Mouse (Mus musculus): ENCODE data around the gene Ush1g. TPM values are rescaled to one million over a fixed set of nuclear protein-coding genes. Genes with fewer than 3 reads are reported as not detected.
A peak's percentile ranks its signal among the peaks of the same experiment; 100 is the strongest.

The Ush1g gene
- total and polyA plus RNA-seq, 2 experiments from 2014 or later: 0.32 TPM; not detected in 1

- Histone ChIP-seq H3K36me3 (ENCODE audit: insufficient read depth, low read length) (no peaks in the 10 kb centered on the region), H3K27me3 (ENCODE audit: insufficient read depth, low read length) (no peaks in the 10 kb centered on the region), H3K4me1 (ENCODE audit: insufficient read depth, low read length) (peaks cover 8% of the 10 kb centered on the region; the same call in 1 of the 2 replicates), H3K4me3 (ENCODE audit: low read depth, low read length) (peak overlapping the region; percentile 82), H3K27ac (ENCODE audit: low read depth, low read length) (peak overlapping the region; percentile 88), H3K9me3 (ENCODE audit: low read length) (no peaks in the 10 kb centered on the region), H3K9ac (replicated peaks; ENCODE audit: low read length, poor library complexity, severe bottlenecking) (peak overlapping the region; percentile 87), H3K4me2 (ENCODE audit: low read depth, low read length, poor library complexity, severe bottlenecking) (peak overlapping the region; percentile 93)
- no peak for TF ChIP-seq CTCF (IDR thresholded peaks at IDR 0.05)
- ATAC-seq (ENCODE audit: low FRiP score): peak; percentile 5; the same call in 1 of the 2 replicates
- no peak for DNase-seq (ENCODE audit: low spot score)
- 38% methylated on average over 7 of the region's 7 CpGs for WGBS
Measured at GRCm38 (mm10) chr11:115366039-115366705, 44.3 kb upstream of the Ush1g start.

DNA sequence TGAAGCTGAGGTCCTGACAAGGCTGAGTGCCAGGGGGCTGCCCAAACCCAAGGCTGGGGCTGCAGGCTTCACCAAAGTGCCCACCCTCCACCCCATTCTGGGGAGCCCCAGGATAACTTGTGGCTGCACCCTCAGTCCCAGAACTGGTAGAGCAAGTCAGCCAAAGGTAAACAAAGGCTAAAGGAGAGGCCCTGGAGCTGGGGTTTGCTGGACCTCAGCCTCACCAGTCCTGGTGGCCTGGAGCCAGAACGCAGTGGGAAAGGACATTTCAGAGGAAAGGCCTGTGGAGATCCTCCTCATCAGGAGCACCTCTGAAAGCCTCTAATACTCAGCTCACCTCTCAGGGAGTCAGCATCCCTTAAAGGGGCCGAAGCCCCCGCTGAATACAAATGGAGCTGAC is 42.3 kb upstream of the Ush1g start:
- no peaks in the 10 kb centered on the region for H3K9me3 ChIP-seq (ENCODE audit: low read length)
- WGBS: 87% methylated on average over 3 of the region's 3 CpGs
- H3K27me3 ChIP-seq (ENCODE audit: insufficient read depth, low read length): no peaks in the 10 kb centered on the region
- H3K4me3 ChIP-seq (ENCODE audit: low read depth, low read length): no peak overlapping the region
- no peak overlapping the region for H3K9ac ChIP-seq (replicated peaks; ENCODE audit: low read length, poor library complexity, severe bottlenecking)
- no peak overlapping the region for H3K27ac ChIP-seq (ENCODE audit: low read depth, low read length)
- no peak for TF ChIP-seq CTCF (IDR thresholded peaks at IDR 0.05)
- ATAC-seq (ENCODE audit: low FRiP score) (no peak), DNase-seq (ENCODE audit: low spot score) (no peak)
- no peak overlapping the region for H3K4me2 ChIP-seq (ENCODE audit: low read depth, low read length, poor library complexity, severe bottlenecking)
- H3K36me3 ChIP-seq (ENCODE audit: insufficient read depth, low read length): peaks cover 6% of the 10 kb centered on the region
- peaks cover 8% of the 10 kb centered on the region; the same call in 1 of the 2 replicates for H3K4me1 ChIP-seq (ENCODE audit: insufficient read depth, low read length)

DNA sequence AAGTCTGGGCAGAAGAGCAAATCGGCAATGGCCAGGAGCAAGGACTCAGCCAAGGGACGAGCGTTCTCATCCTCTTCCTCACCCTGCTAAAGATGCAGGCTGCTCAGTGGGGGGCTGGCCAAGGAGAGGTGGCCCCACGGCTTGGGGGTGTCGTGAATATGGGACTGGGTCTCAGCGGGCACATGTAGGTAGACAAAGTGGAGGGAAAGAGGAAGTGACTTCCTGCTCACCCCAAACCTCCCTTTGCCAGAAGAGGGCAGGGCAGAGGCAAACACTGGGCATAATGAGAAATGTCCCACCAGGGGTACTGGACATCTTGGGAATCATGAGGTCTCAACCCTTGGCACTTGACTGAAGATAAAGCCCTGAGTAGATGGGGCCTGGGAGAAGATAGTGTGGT is 37.9 kb upstream of the Ush1g start:
- WGBS: 50% methylated on average over 6 of the region's 6 CpGs
- peak; percentile 49 for TF ChIP-seq CTCF (IDR thresholded peaks at IDR 0.05)
- DNase-seq (ENCODE audit: low spot score) (no peak), ATAC-seq (ENCODE audit: low FRiP score) (no peak)
- Histone ChIP-seq H3K9me3 (ENCODE audit: low read length) (no peaks in the 10 kb centered on the region), H3K36me3 (ENCODE audit: insufficient read depth, low read length) (peaks cover 29% of the 10 kb centered on the region), H3K27me3 (ENCODE audit: insufficient read depth, low read length) (no peaks in the 10 kb centered on the region), H3K4me3 (ENCODE audit: low read depth, low read length) (no peak overlapping the region), H3K4me2 (ENCODE audit: low read depth, low read length, poor library complexity, severe bottlenecking) (no peak overlapping the region), H3K9ac (replicated peaks; ENCODE audit: low read length, poor library complexity, severe bottlenecking) (no peak overlapping the region), H3K27ac (ENCODE audit: low read depth, low read length) (no peak overlapping the region), H3K4me1 (ENCODE audit: insufficient read depth, low read length) (no peaks in the 10 kb centered on the region)

DNA sequence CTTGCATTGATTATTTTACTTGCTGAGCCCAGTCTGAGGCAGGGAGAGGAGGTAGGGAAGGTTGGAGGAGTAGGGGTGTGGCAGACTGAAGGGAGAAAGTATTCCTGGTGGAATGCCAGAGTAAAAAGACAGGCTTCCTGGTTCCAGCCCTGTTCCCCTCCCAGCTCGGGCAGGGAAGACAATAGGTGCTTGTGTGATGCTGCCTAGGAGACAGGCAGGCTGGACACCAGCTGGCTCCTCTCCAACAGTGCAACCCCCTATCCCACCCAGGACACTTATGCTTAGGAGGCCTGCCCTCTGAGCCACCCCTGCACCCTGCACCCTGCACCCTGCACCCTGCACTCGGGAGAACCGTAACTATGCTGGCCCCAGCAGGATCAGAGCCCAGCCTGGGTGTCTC is 37.5 kb upstream of the Ush1g start:
- DNase-seq (ENCODE audit: low spot score): no peak
- Histone ChIP-seq H3K36me3 (ENCODE audit: insufficient read depth, low read length) (peaks cover 29% of the 10 kb centered on the region), H3K4me2 (ENCODE audit: low read depth, low read length, poor library complexity, severe bottlenecking) (no peak overlapping the region), H3K4me3 (ENCODE audit: low read depth, low read length) (no peak overlapping the region), H3K27me3 (ENCODE audit: insufficient read depth, low read length) (no peaks in the 10 kb centered on the region), H3K27ac (ENCODE audit: low read depth, low read length) (no peak overlapping the region), H3K9me3 (ENCODE audit: low read length) (no peaks in the 10 kb centered on the region), H3K9ac (replicated peaks; ENCODE audit: low read length, poor library complexity, severe bottlenecking) (no peak overlapping the region), H3K4me1 (ENCODE audit: insufficient read depth, low read length) (no peaks in the 10 kb centered on the region)
- no peak for TF ChIP-seq CTCF (IDR thresholded peaks at IDR 0.05)
- ATAC-seq (ENCODE audit: low FRiP score): no peak
- whole genome bisulfite sequencing: 45% methylated on average over 3 of the region's 3 CpGs

- H3K27me3 ChIP-seq (ENCODE audit: insufficient read depth, low read length): no peaks in the 10 kb centered on the region
- 16% methylated on average over 5 of the region's 5 CpGs for WGBS
- no peaks in the 10 kb centered on the region for H3K9me3 ChIP-seq (ENCODE audit: low read length)
- no peaks in the 10 kb centered on the region for H3K4me1 ChIP-seq (ENCODE audit: insufficient read depth, low read length)
- peak overlapping the region; percentile 34 for H3K27ac ChIP-seq (ENCODE audit: low read depth, low read length)
- ATAC-seq (ENCODE audit: low FRiP score): peak; percentile 74
- H3K36me3 ChIP-seq (ENCODE audit: insufficient read depth, low read length): peaks cover 32% of the 10 kb centered on the region
- no peak overlapping the region for H3K4me2 ChIP-seq (ENCODE audit: low read depth, low read length, poor library complexity, severe bottlenecking)
- peak; percentile 92 for DNase-seq (ENCODE audit: low spot score)
- 0 out of 2 replicates have a peak overlapping the region, but pooled peaks have one; percentile 20 for H3K9ac ChIP-seq (replicated peaks; ENCODE audit: low read length, poor library complexity, severe bottlenecking)
- H3K4me3 ChIP-seq (ENCODE audit: low read depth, low read length): no peak overlapping the region
- TF ChIP-seq CTCF (IDR thresholded peaks at IDR 0.05): peak; percentile 80
Measured at GRCm38 (mm10) chr11:115358468-115358867, 36.6 kb upstream of the Ush1g start.

DNA sequence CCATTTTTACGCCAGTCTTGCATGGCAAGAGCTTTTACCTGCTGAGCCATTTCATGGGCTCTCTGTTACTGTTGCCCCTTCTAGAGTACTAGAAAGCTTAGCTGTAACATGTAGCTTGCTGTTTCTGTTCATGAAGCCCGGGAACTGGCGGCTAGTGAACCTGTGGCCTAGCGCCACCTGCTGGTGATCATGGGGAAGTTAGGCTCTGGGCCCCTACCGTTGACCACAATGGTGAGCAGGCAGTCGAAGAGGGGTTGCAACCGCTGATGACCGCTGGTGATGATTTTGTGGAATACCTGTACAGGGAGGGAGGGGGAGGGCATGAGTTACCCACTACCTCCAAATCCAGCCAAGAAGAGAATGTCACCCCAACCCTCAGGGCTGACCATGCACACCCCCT is 32.3 kb upstream of the Ush1g start:
- Histone ChIP-seq H3K9me3 (ENCODE audit: low read length) (no peaks in the 10 kb centered on the region), H3K27me3 (ENCODE audit: insufficient read depth, low read length) (no peaks in the 10 kb centered on the region), H3K4me1 (ENCODE audit: insufficient read depth, low read length) (no peaks in the 10 kb centered on the region), H3K4me2 (ENCODE audit: low read depth, low read length, poor library complexity, severe bottlenecking) (no peak overlapping the region), H3K36me3 (ENCODE audit: insufficient read depth, low read length) (peaks cover 63% of the 10 kb centered on the region), H3K9ac (replicated peaks; ENCODE audit: low read length, poor library complexity, severe bottlenecking) (no peak overlapping the region), H3K27ac (ENCODE audit: low read depth, low read length) (no peak overlapping the region), H3K4me3 (ENCODE audit: low read depth, low read length) (no peak overlapping the region)
- DNase-seq (ENCODE audit: low spot score) (peak; percentile 89), ATAC-seq (ENCODE audit: low FRiP score) (peak; percentile 6; the same call in 1 of the 2 replicates)
- peak; percentile 99 for TF ChIP-seq CTCF (IDR thresholded peaks at IDR 0.05)
- 9% methylated on average over 8 of the region's 8 CpGs for WGBS
